Mouse (Mus musculus): Measurements from ENCODE around the gene Tulp3.

GRCm38 (mm10) chr6:128298246-128298645 is 57.4 kb downstream of the Tulp3 start:
- no peak for TF ChIP-seq CTCF (IDR thresholded peaks at IDR 0.05; ENCODE audit: control insufficient read depth, insufficient read depth, insufficient replicate concordance, low read depth, low read length)
- no peak for TF ChIP-seq POLR2A (IDR thresholded peaks at IDR 0.05; ENCODE audit: control insufficient read depth, low read depth, low read length)

Measured in testis, adult 2 months (tissue).